Mouse (Mus musculus) erythroblast, embryonic 14.5 days (primary cell): ENCODE measurements around the gene Glb1l.

Experiments
- GATA1 ChIP-seq: IDR thresholded peaks from 2 replicates; pipeline ENCODE4 v1.6.1; 2012; ENCODE audit warnings: low read length, inconsistent platforms, mixed read lengths
- TAL1 ChIP-seq: IDR thresholded peaks from 3 replicates; pipeline ENCODE4 v1.6.1; 2012; ENCODE audit warnings: low read length, inconsistent platforms, mixed read lengths

GRCm38 (mm10) chr1:75229158-75229557 lies 18.5 kb upstream of the Glb1l start:
- no peak for TF ChIP-seq GATA1
- peak; percentile 50 for TF ChIP-seq TAL1
